In the genomic region with DNA sequence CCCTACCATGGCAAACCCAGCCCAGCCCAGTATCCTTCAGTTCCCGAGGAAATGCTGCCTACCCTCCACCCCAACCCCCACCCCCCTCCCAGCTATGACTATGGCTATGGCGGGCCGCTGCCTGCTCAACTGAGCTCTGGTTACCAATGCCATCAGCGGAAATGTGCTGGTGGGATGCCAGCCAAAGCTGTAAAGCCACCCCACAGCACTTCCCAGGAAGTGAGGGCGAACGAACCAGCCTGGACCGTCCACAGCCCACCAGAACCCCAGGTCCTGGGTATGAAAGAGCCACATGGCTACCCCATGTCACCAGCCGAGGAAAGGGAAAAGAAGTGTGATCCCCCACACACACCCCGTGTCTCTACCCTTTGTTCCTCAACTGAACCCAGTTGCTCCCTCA, we compare ENCODE assay signal across 10 mouse cellular contexts. TPM values are rescaled to one million over a fixed set of nuclear protein-coding genes. Genes with fewer than 3 reads are reported as not detected.
DNase-seq lines count a peak whose midpoint lies in the region; ATAC-seq and TF ChIP-seq lines count a peak whose summit lies in the region.
"Had no signal": no experiment of that assay in that cellular context is flagged by ENCODE, and none has a peak within 500 bp of the region (broad histone marks: within the 10 kb centered on the region; RNA-seq: fewer than 3 reads in every experiment).

No protein-coding gene starts in this region.

- no peak overlapping the region for H3K27ac ChIP-seq in heart, embryonic 10.5 days
- H3K27ac ChIP-seq in hindbrain, embryonic 16.5 days (ENCODE audit: low read depth, low read length) = 0 out of 2 replicates have a peak overlapping the region, but pooled peaks have one; percentile 24

- no peak for ATAC-seq in megakaryocyte, adult 5-6 weeks (ENCODE audit: poor library complexity, severe bottlenecking)
- ATAC-seq in hindbrain, embryonic 16.5 days = no peak

- peak; percentile 33 for TF ChIP-seq POLR2A in myocyte (IDR thresholded peaks at IDR 0.05; ENCODE audit: insufficient read length, low read depth)

- intact Hi-C loops in heart, postnatal 10 days (cut with DNase I) = no loop called here

- no peaks in the 10 kb centered on the region for H3K36me3 ChIP-seq in heart, embryonic 10.5 days
- peaks cover 19% of the 10 kb centered on the region for H3K36me3 ChIP-seq in megakaryocyte, embryonic 14.5 days (replicated peaks; ENCODE audit: low read length)
- H3K36me3 ChIP-seq in hindbrain, embryonic 16.5 days (ENCODE audit: control insufficient read depth, insufficient read depth, low read length) = no peaks in the 10 kb centered on the region
- no peaks in the 10 kb centered on the region for H3K36me3 ChIP-seq in myocyte (ENCODE audit: control insufficient read depth, insufficient read depth)

- H3K27me3 ChIP-seq in heart, embryonic 10.5 days (ENCODE audit: insufficient read depth, poor library complexity, severe bottlenecking) = peaks cover 46% of the 10 kb centered on the region; the same call in 1 of the 2 replicates
- peaks cover 21% of the 10 kb centered on the region for H3K27me3 ChIP-seq in megakaryocyte, embryonic 14.5 days (replicated peaks)
- no peaks in the 10 kb centered on the region for H3K27me3 ChIP-seq in hindbrain, embryonic 16.5 days (replicated peaks; ENCODE audit: control insufficient read depth, insufficient read depth, low read length)
- H3K27me3 ChIP-seq in myocyte (ENCODE audit: control insufficient read depth, insufficient read depth, insufficient read length) = no peaks in the 10 kb centered on the region

- no peak overlapping the region for H3ac ChIP-seq in myocyte (ENCODE audit: control insufficient read depth, insufficient read length)

- no peak for DNase-seq in heart, embryonic 10.5 days (ENCODE audit: low spot score)
- no peak for DNase-seq in heart, postnatal 10 days
- no peak for DNase-seq in ovary, postnatal 14 days (ENCODE audit: low spot score)
- no peak for DNase-seq in layer of hippocampus, postnatal 36 days
- DNase-seq: retina, postnatal 1 day; thymus, postnatal 36 days had no signal

- H3K9ac ChIP-seq in hindbrain, embryonic 16.5 days (ENCODE audit: low read depth, low read length) = no peak overlapping the region

- 0 out of 2 replicates have a peak overlapping the region, but pooled peaks have one; percentile 90 for H3K4me3 ChIP-seq in heart, embryonic 10.5 days
- H3K4me3 ChIP-seq in megakaryocyte, embryonic 14.5 days (replicated peaks) = peak overlapping the region; percentile 99
- no peak overlapping the region for H3K4me3 ChIP-seq in hindbrain, embryonic 16.5 days (ENCODE audit: low read length)
- H3K4me3 ChIP-seq in myocyte = peak overlapping the region; percentile 35

- peaks cover 49% of the 10 kb centered on the region for H3K4me1 ChIP-seq in heart, embryonic 10.5 days
- peaks cover 57% of the 10 kb centered on the region for H3K4me1 ChIP-seq in megakaryocyte, embryonic 14.5 days
- peaks cover 12% of the 10 kb centered on the region for H3K4me1 ChIP-seq in hindbrain, embryonic 16.5 days (ENCODE audit: control insufficient read depth, insufficient read depth, low read depth, low read length)

- no peaks in the 10 kb centered on the region for H3K9me3 ChIP-seq in heart, embryonic 10.5 days
- no peaks in the 10 kb centered on the region for H3K9me3 ChIP-seq in megakaryocyte, embryonic 14.5 days
- H3K9me3 ChIP-seq in hindbrain, embryonic 16.5 days (ENCODE audit: control insufficient read depth, low read length) = no peaks in the 10 kb centered on the region

- H3K4me2 ChIP-seq in hindbrain, embryonic 16.5 days (ENCODE audit: low read length) = no peak overlapping the region; the same call in 1 of the 2 replicates
- H3K4me2 ChIP-seq in myocyte (ENCODE audit: low read depth) = peak overlapping the region; percentile 96

- H3K79me2 ChIP-seq in myocyte (ENCODE audit: control insufficient read depth, insufficient read depth) = peaks cover 6% of the 10 kb centered on the region

- WGBS in heart, embryonic 10.5 days = 74% methylated on average over 9 of the region's 9 CpGs
- WGBS in hindbrain, embryonic 16.5 days = 74% methylated on average over 9 of the region's 9 CpGs

TF ChIP-seq in myocyte, 11 proteins besides CTCF, POLR2A, EP300 and RAD21:
- TF ChIP-seq MYOD1 (IDR thresholded peaks at IDR 0.05; ENCODE audit: control insufficient read depth in 1 of 3, insufficient read length in 2 of 3, low read depth in 2 of 3) = peak in 1 of 3 experiments; percentile 8
- TF ChIP-seq MYOG (IDR thresholded peaks at IDR 0.05; ENCODE audit: control insufficient read depth in 1 of 3, insufficient read depth in 1 of 3, insufficient read length in 2 of 3, low read depth in 2 of 3) = no peak
TF ChIP-seq in myocyte: peak in this region for 1.

RNA-seq across cellular contexts. Expression of gene Nudt14, which starts 1.2 kb away (rescaled TPM):
- 48.6 and 65.5 TPM in 2 replicates for polyA plus RNA-seq in heart, embryonic 10.5 days (2016; fragmentation: Nextera tagmentation; extraction: Ambion mirVana)
- total RNA-seq in heart, postnatal 10 days (2021) = 10 to 100 TPM; 11.7 to 11.8 TPM
- polyA plus RNA-seq in megakaryocyte, embryonic 14.5 days (2012; ENCODE audit: insufficient read depth, low replicate concordance) = 14.1 and 42.5 TPM in 2 replicates
- 9.7 and 10.5 TPM in 2 replicates for total RNA-seq in megakaryocyte, adult 5-6 weeks (2015)
- total RNA-seq in megakaryocyte, adult 5-6 weeks (2017) = 11.4 and 11.9 TPM in 2 replicates
- 54.2 and 57.3 TPM in 2 replicates for polyA plus RNA-seq in hindbrain, embryonic 16.5 days (2015; fragmentation: Nextera tagmentation; extraction: Ambion mirVana)
- 94.9 TPM for polyA plus RNA-seq in myocyte (2012; fragmentation: generic; extraction: Trizol)
- total RNA-seq in layer of hippocampus, postnatal 36 days (2021) = 10 to 100 TPM; 11.4 to 13.1 TPM

RNA-seq across cellular contexts. Expression of gene Jag2, which starts 11.1 kb away (rescaled TPM):
- 2.0 and 3.6 TPM in 2 replicates for polyA plus RNA-seq in heart, embryonic 10.5 days (2016; fragmentation: Nextera tagmentation; extraction: Ambion mirVana)
- total RNA-seq in heart, postnatal 10 days (2021) = 10 to 100 TPM; 36.1 to 38.5 TPM
- polyA plus RNA-seq in megakaryocyte, embryonic 14.5 days (2012; ENCODE audit: insufficient read depth, low replicate concordance) = 4.8 and 14.7 TPM in 2 replicates
- 0.36 and 1.3 TPM in 2 replicates for total RNA-seq in megakaryocyte, adult 5-6 weeks (2015)
- total RNA-seq in megakaryocyte, adult 5-6 weeks (2017) = not detected in 2 replicates
- 10.7 and 11.1 TPM in 2 replicates for polyA plus RNA-seq in hindbrain, embryonic 16.5 days (2015; fragmentation: Nextera tagmentation; extraction: Ambion mirVana)
- polyA plus RNA-seq in myocyte (2012; fragmentation: generic; extraction: Trizol) = 51.8 TPM
- total RNA-seq in layer of hippocampus, postnatal 36 days (2021) = 10 to 100 TPM; 43.8 to 45.6 TPM

RNA-seq across cellular contexts. Expression of gene Btbd6, which starts 35.6 kb away (rescaled TPM):
- 22.3 and 23.6 TPM in 2 replicates for polyA plus RNA-seq in heart, embryonic 10.5 days (2016; fragmentation: Nextera tagmentation; extraction: Ambion mirVana)
- total RNA-seq in heart, postnatal 10 days (2021) = 10 to 100 TPM; 22.9 to 24.5 TPM
- 25.3 and 64.2 TPM in 2 replicates for polyA plus RNA-seq in megakaryocyte, embryonic 14.5 days (2012; ENCODE audit: insufficient read depth, low replicate concordance)
- 4.2 and 5.9 TPM in 2 replicates for total RNA-seq in megakaryocyte, adult 5-6 weeks (2015)
- 2.4 and 4.0 TPM in 2 replicates for total RNA-seq in megakaryocyte, adult 5-6 weeks (2017)
- 54.3 and 55.8 TPM in 2 replicates for polyA plus RNA-seq in hindbrain, embryonic 16.5 days (2015; fragmentation: Nextera tagmentation; extraction: Ambion mirVana)
- polyA plus RNA-seq in myocyte (2012; fragmentation: generic; extraction: Trizol) = 16.3 TPM
- total RNA-seq in layer of hippocampus, postnatal 36 days (2021) = 10 to 100 TPM; 55.4 to 56.3 TPM

RNA-seq across cellular contexts. Expression of gene Brf1, which starts 59.8 kb away (rescaled TPM):
- polyA plus RNA-seq in heart, embryonic 10.5 days (2016; fragmentation: Nextera tagmentation; extraction: Ambion mirVana) = 35.3 and 41.5 TPM in 2 replicates
- 10 to 100 TPM; 29.3 to 35.8 TPM for total RNA-seq in heart, postnatal 10 days (2021)
- polyA plus RNA-seq in megakaryocyte, embryonic 14.5 days (2012; ENCODE audit: insufficient read depth, low replicate concordance) = 11.5 and 16.3 TPM in 2 replicates
- 20.2 and 25.3 TPM in 2 replicates for total RNA-seq in megakaryocyte, adult 5-6 weeks (2015)
- total RNA-seq in megakaryocyte, adult 5-6 weeks (2017) = 37.0 and 43.6 TPM in 2 replicates
- polyA plus RNA-seq in hindbrain, embryonic 16.5 days (2015; fragmentation: Nextera tagmentation; extraction: Ambion mirVana) = 40.5 and 43.1 TPM in 2 replicates
- 27.9 TPM for polyA plus RNA-seq in myocyte (2012; fragmentation: generic; extraction: Trizol)
- total RNA-seq in layer of hippocampus, postnatal 36 days (2021) = 10 to 100 TPM; 54.8 to 57.8 TPM
